Mouse (Mus musculus) ES-Bruce4 (cell line): ENCODE results near the gene Kng1.

ENCODE experiments used
- CTCF ChIP-seq: IDR thresholded peaks from one replicate; pipeline ENCODE4 v1.8.1; 2011; ENCODE audit warnings: low read depth, low read length
- EP300 ChIP-seq: IDR thresholded peaks from 2 replicates; pipeline ENCODE4 v1.6.1; 2011; ENCODE audit warnings: low read depth, low read length; ENCODE audit not compliant: insufficient read depth
- POLR2A ChIP-seq: IDR thresholded peaks from one replicate; pipeline ENCODE4 v1.8.1; 2011; ENCODE audit warnings: low read length; ENCODE audit not compliant: insufficient read depth

- TF ChIP-seq EP300 (no peak), POLR2A (no peak), CTCF (no peak)
Observed at GRCm38 (mm10) chr16:23040876-23041275, 16.8 kb upstream of the Kng1 start.
